Mouse (Mus musculus) neural tube, embryonic 10.5 days (tissue): ENCODE results near the gene Mrvi1.
A peak's percentile ranks its signal among the peaks of the same experiment; 100 is the strongest.

Experiments used
- DNase-seq: peaks from one replicate; pipeline ENCODE4 v3.0.0-alpha.2; 2017; ENCODE audit warnings: low spot score; ENCODE audit errors: extremely low spot score

Gene Mrvi1

GRCm38 (mm10) chr7:110893943-110894610, 88.2 kb downstream of the Mrvi1 start:
- no peak for DNase-seq

- DNase-seq: no peak
These were observed 90.7 kb downstream of the Mrvi1 start for GRCm38 (mm10) chr7:110891501-110891986.

DNA sequence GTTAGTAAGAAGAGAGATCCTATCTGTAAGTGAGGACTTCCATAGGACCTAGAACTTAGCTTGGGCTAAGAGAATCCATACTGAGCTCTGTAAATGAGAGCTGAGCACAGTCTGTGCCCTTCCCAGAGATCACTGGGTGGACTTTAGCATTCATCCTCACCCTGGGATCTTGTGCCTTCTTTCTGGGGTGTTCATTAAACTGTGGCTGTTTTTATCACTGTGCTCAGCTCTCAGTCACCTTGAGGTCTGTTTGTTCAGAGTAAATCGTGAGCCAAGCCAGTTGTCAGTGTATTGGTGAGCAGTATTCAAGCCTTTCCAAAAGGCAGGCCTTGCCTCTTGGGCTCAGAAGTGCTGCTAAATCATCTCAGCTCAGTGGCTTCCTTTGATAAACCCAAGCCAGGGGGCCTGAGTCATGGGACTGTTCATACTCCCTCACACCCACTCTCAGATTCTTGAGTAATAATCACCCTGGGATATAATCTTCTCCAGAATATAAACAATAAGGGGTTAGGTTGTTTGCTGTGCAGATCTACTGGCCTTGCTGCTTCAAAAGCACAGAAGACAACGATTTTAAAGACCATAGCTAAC, 100.4 kb downstream of the Mrvi1 start:
- DNase-seq: no peak

DNA sequence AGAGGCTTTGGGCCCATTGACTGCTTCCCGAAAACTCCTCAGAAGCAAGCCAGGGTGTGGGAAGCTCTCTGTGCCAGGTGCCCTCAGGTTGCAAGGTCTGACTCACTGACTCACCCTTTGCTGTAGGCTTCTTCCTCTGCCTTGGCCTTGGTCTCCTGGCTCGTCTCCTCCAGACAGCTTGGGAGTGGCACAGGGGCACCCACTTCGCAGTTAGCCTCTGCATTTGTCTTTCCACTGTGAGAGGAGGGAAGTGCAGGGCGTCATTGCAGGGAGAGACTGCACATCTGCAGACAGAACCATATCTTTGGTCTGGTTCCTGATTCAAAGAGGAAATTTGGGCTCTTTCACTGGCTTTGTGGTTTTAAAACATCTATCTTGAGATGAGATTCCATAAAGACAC, 104.2 kb downstream of the Mrvi1 start:
- DNase-seq: no peak

DNA sequence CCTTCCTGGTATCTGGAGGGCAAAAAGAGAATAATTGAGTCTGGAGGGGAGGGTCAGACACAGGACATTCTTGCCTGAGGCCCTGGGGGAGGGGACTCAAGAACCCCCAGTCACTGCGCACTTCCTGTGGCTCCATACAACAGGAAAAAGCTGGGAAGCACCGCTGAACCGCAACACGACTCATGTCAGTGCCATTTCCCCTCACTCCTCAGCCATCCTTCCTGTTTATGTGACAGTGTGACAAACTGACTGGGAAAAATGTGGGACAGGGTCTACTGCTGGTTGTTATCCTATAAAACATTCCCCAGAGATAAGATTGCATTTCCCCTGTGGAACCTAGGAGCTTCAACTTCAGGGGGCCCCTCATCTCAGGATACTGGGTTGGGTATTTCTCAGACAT, 105.3 kb downstream of the Mrvi1 start:
- DNase-seq: no peak

GRCm38 (mm10) chr7:110868807-110869206, 113.5 kb downstream of the Mrvi1 start:
- no peak for DNase-seq

GRCm38 (mm10) chr7:110867116-110867515, 115.1 kb downstream of the Mrvi1 start:
- no peak for DNase-seq

DNA sequence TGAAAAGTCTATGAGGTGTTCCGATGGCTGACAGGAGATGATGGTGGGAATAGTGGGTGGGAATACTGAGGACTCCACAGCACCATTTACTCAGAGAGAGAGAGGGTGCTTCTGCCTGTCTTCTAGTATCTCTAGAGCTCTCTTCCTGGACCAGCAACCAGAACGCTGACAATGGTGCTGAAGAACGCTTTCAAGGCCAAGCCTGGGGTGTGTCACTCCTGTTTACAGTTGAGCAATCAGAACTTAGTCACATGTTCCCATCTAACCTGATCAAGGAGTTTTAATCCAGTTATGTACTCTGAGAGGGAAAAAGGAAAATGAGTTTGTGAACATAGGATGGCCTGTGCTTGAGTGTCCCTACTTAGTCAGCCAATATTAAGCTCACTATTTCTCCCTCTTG, 116.2 kb downstream of the Mrvi1 start:
- DNase-seq: no peak

GRCm38 (mm10) chr7:110865570-110865969, 116.7 kb downstream of the Mrvi1 start:
- no peak for DNase-seq

GRCm38 (mm10) chr7:110865038-110865437, 117.2 kb downstream of the Mrvi1 start:
- peak; percentile 26 for DNase-seq

GRCm38 (mm10) chr7:110862751-110863289, 119.4 kb downstream of the Mrvi1 start, which contains the start of gene Lyve1:
TSS of gene Lyve1 (minus strand) at chr7:110863239.
- DNase-seq: no peak

- no peak for DNase-seq
These were observed 122.1 kb downstream of the Mrvi1 start for GRCm38 (mm10) chr7:110860129-110860528.

DNA sequence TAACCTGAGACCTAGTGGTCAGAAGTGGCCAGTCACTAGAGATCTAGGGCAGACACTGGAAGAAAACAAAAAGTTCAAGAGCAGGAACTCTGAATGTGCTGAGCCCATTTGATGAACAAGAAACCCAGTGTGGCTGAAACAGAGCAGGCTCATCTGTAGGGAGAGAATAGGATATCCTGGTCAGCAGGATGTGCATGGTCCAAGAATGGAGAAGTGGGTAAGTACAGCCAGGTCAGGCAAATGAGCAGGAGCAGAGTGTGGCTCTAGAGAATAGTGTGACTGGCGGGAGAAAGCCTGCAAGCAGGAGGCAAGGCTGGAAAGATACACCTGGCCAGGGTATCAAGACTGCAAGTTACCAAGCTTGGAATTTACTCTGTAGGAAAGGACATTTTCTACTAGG, 126.7 kb downstream of the Mrvi1 start:
- no peak for DNase-seq

GRCm38 (mm10) chr7:110854927-110855546, 127.2 kb downstream of the Mrvi1 start:
- no peak for DNase-seq

GRCm38 (mm10) chr7:110854519-110854918, 127.7 kb downstream of the Mrvi1 start:
- DNase-seq: no peak

DNA sequence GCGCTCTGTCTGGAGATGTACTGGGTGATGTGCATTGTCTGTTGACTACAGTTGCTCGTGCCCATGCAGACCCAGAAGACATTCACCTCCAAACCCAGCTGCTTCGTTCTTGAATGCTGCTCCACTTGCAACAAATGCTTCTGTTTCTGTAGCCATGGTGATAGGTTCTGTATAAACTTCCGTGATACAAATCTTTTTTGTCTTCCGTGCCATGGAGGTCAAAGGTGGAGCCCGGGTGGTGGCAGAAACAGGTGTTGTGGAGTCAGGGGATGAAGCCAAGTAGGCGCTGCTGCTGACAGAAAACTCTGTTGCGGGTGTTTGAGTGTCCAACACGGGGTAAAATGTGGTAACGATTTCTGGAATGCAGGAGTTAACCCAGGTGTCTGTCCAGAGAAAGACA, 128.7 kb downstream of the Mrvi1 start:
- DNase-seq: no peak

DNA sequence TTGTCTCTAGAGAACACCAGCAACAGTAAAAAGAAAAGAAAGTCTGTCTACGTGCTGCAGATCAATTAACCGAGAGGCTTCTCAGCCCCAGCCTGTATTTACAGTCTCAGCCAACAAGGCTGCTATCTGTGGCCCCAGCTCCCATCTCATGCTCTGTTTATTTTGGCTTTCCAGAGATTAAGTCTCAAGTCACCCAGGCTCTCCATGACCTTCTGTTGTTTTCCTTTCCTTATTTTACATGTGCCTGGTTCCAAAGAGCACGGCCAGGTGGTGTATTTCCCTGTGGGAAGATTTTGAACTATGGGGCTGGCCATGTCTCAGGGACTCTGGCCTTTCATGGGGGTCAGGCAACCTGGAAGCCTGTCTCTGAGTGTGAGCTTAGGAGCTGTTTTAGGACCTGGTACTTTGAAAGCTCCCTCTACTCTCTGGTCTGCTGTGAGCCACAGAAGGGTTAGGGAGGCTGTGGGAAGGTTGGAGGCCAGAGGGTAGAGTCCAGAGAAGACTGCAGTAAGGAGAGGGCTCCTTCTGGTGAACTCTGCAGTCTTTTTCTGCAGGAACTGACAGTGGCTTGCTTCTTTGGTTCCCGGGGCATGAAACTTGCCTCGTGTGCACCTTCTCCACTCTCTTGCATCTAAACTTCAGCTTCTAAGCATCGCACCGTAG, 130.6 kb downstream of the Mrvi1 start:
- no peak for DNase-seq

DNA sequence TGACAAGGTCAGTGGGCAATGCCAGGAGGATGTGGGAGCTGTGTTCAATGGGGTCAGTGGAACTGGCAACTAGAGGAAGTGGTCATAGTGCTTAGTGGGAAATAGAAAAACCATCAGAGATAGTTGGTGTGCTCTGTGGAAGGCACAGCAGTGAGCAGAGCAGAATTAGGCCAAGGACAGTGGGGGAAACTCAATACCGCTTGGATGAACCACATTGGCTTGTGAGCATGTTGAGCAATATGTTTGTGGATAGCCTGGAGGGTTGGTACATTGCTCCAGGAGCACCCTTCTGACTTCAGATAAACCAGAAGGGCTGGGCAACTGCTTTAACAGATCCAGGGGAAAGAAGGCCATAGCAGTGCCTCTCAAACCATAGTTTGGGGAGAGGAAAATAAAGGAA, 133.9 kb downstream of the Mrvi1 start:
- DNase-seq: no peak

GRCm38 (mm10) chr7:110847321-110847720, 134.9 kb downstream of the Mrvi1 start:
- DNase-seq: no peak

DNA sequence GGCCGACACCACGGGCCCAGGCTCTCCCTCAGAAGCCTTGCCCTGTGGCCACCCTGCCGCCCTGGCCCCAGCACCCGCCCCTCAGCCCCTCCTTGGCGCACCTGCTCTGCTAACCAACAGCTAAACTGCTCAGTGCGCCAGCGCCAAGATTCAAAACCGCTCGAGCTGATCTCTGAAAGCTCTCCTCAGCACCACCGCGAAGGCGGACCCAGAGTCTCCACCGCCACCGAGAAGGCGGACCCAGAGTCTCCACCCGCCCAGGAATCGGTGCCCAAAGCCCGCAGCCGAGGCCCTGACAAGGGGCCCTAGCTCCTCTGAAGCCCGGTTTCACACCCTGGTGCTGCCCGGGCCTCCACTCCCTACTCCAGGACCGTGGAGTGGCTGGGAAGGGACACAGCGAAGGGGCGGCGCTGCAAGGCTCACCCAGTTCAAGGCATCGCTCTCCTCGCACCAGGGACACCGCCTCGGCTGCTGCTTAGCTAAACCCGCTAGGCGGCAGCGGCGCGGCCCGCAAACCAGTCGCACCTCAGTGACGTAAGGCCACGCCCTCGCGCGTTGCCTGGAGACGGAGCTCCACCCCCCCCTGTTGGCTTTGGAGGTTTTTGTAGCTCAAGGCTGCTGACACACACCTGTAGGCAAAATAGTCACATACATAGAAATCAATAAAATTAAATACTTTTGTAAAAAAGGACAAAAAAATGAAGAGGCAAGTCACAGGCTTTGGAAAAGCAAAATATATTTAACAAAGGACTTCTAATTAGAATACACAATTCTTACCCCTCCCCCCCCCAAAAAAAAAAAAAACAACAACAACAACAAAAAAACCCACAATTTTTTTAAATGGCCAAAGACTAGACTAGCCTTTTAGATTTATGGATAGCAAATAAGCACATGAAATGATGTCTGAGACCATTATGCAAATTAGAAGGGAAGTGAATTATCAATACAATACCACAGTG, 138.1 kb downstream of the Mrvi1 start, which contains the start of gene Rnf141:
Gene Rnf141, minus strand, starts transcription at position 542 of the 959 bp plus-strand sequence.
- DNase-seq: peak; percentile 96

DNA sequence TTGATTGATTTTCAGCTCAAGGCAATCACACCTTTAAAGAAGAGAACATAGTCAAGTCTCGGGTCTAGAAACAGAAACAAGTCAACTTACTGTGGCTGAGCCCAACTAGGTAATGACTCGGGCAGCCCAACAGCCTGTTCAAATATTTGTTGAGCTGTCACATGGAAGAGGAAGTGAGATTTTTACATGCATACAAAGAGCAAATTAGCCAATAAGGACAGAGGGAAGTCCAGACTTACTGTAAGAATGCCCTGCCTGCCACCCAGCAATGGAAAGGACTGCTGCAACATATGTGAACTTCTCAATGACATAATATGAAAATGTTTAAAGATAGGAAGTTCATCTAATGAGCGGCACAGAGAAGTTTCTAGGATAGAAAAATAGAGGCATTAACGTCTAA, 141.9 kb downstream of the Mrvi1 start:
- DNase-seq: no peak
